28 mouse cellular contexts compared by ENCODE assay signal in genomic region chr2:25310180-25310579, GRCm38 (mm10). TPM values are rescaled to one million over a fixed set of nuclear protein-coding genes. Genes with fewer than 3 reads are reported as not detected.
DNase-seq lines count a peak whose midpoint lies in the region; ATAC-seq and TF ChIP-seq lines count a peak whose summit lies in the region.
"Had no signal": no experiment of that assay in that cellular context is flagged by ENCODE, and none has a peak within 500 bp of the region (broad histone marks: within the 10 kb centered on the region; RNA-seq: fewer than 3 reads in every experiment).

No protein-coding gene starts in this region.

- 58% methylated on average over 10 of the region's 10 CpGs for WGBS in midbrain, embryonic 11.5 days
- 58% methylated on average over 10 of the region's 10 CpGs for WGBS in midbrain, embryonic 10.5 days

- no peak overlapping the region for H3K4me2 ChIP-seq in midbrain, embryonic 11.5 days
- H3K4me2 ChIP-seq: embryonic facial prominence, embryonic 15.5 days; heart, embryonic 13.5 days; hindbrain, embryonic 12.5 days had no signal

- H3K27ac ChIP-seq in midbrain, embryonic 11.5 days (ENCODE audit: low read depth, low read length): no peak overlapping the region
- H3K27ac ChIP-seq in midbrain, embryonic 10.5 days (replicated peaks): no peak overlapping the region
- no peak overlapping the region for H3K27ac ChIP-seq in ES-E14 (ENCODE audit: insufficient read depth, low read depth, low read length, poor library complexity, severe bottlenecking)
- H3K27ac ChIP-seq: embryonic facial prominence, embryonic 15.5 days; forebrain, embryonic 10.5 days; gastrocnemius, adult 2 months; heart, embryonic 13.5 days; hindbrain, embryonic 12.5 days had no signal

- H3K4me3 ChIP-seq in midbrain, embryonic 11.5 days (ENCODE audit: low read depth, low read length): no peak overlapping the region
- no peak overlapping the region for H3K4me3 ChIP-seq in midbrain, embryonic 10.5 days
- H3K4me3 ChIP-seq in ES-E14 (ENCODE audit: insufficient read depth in 1 of 2, low read depth in 1 of 2, low read length in 2 of 2, poor library complexity in 1 of 2, severe bottlenecking in 1 of 2): peak overlapping the region in 1 of 2 experiments; percentile 64; a peak in 1 of 4 replicates
- H3K4me3 ChIP-seq: embryonic facial prominence, embryonic 15.5 days; erythroblast, embryonic 14.5 days; forebrain, embryonic 10.5 days; gastrocnemius, adult 2 months; heart, embryonic 13.5 days; hindbrain, embryonic 12.5 days had no signal

- no peak overlapping the region for H3K9ac ChIP-seq in midbrain, embryonic 11.5 days (ENCODE audit: low read length)
- 0 out of 2 replicates have a peak overlapping the region, but pooled peaks have one; percentile 2 for H3K9ac ChIP-seq in ES-E14 (ENCODE audit: insufficient read depth, low read depth, low read length, poor library complexity, severe bottlenecking)
- H3K9ac ChIP-seq: embryonic facial prominence, embryonic 15.5 days; heart, embryonic 13.5 days; hindbrain, embryonic 12.5 days had no signal

- peak; percentile 52 for DNase-seq in cerebellum, adult 8-10 months
- DNase-seq in cerebellum, adult 9-10 months: no peak
- peak; percentile 73 for DNase-seq in midbrain, embryonic 11.5 days (ENCODE audit: low spot score, missing footprints)
- no peak for DNase-seq in midbrain, embryonic 10.5 days (ENCODE audit: low spot score)
- DNase-seq in ES-E14 (ENCODE audit: low read depth, low spot score): no peak
- DNase-seq in left cerebral cortex, postnatal 25 days (ENCODE audit: low spot score in 2 of 2): no peak
- DNase-seq: adrenal gland, postnatal 10 days; embryo, embryonic 11 days; gastrocnemius, adult 2 months; gastrocnemius, postnatal 25 days; heart, postnatal 4 days had no signal

- no peaks in the 10 kb centered on the region for H3K9me3 ChIP-seq in midbrain, embryonic 11.5 days (ENCODE audit: control insufficient read depth, low read length)
- no peaks in the 10 kb centered on the region for H3K9me3 ChIP-seq in midbrain, embryonic 10.5 days (replicated peaks)
- H3K9me3 ChIP-seq in ES-E14 (ENCODE audit: control insufficient read depth, insufficient read depth, low read depth, low read length): no peaks in the 10 kb centered on the region
- H3K9me3 ChIP-seq: embryonic facial prominence, embryonic 15.5 days; forebrain, embryonic 10.5 days; heart, embryonic 13.5 days; hindbrain, embryonic 12.5 days had no signal

- no peaks in the 10 kb centered on the region for H3K36me3 ChIP-seq in midbrain, embryonic 11.5 days (ENCODE audit: control insufficient read depth, insufficient read depth, low read length)
- no peaks in the 10 kb centered on the region for H3K36me3 ChIP-seq in midbrain, embryonic 10.5 days
- no peaks in the 10 kb centered on the region for H3K36me3 ChIP-seq in ES-E14 (ENCODE audit: control insufficient read depth, insufficient read depth, low read length, poor library complexity, severe bottlenecking)
- H3K36me3 ChIP-seq: embryonic facial prominence, embryonic 15.5 days; forebrain, embryonic 10.5 days; heart, embryonic 13.5 days; hindbrain, embryonic 12.5 days had no signal

- ATAC-seq in midbrain, embryonic 11.5 days (ENCODE audit: low FRiP score): no peak
- ATAC-seq: forebrain, embryonic 14.5 days; hindbrain, embryonic 16.5 days; inflammation-experienced regulatory T-cells, adult 6 months had no signal

- intact Hi-C loops in left cerebral cortex, postnatal 25 days (cut with DNase I): no loop called here

- in situ Hi-C loops in ES-E14 (cut with MboI; ENCODE audit: low sequenced_read_pairs in 2 of 2, unreplicated experiment in 2 of 2): no loop called here

- H3K27me3 ChIP-seq in midbrain, embryonic 11.5 days (ENCODE audit: control insufficient read depth, insufficient read depth, low read length): peaks cover 41% of the 10 kb centered on the region
- peaks cover 100% of the 10 kb centered on the region for H3K27me3 ChIP-seq in midbrain, embryonic 10.5 days (ENCODE audit: low read depth, poor library complexity, severe bottlenecking)

- H3K4me1 ChIP-seq in midbrain, embryonic 11.5 days (ENCODE audit: control insufficient read depth, insufficient read depth, low read length): no peaks in the 10 kb centered on the region
- peaks cover 12% of the 10 kb centered on the region for H3K4me1 ChIP-seq in midbrain, embryonic 10.5 days
- peaks cover 3 to 18% of the 10 kb centered on the region in 2 experiments; a peak in 3 of 4 replicates for H3K4me1 ChIP-seq in ES-E14 (ENCODE audit: control insufficient read depth in 2 of 2, insufficient read depth in 2 of 2, low read length in 2 of 2, poor library complexity in 1 of 2)

TF ChIP-seq in ES-E14, 5 proteins besides CTCF, POLR2A, EP300 and RAD21:
- TF ChIP-seq HCFC1 (IDR thresholded peaks at IDR 0.05; ENCODE audit: borderline replicate concordance, insufficient read depth, low read length) (no peak), CHD2 (IDR thresholded peaks at IDR 0.05; ENCODE audit: low read depth, low read length) (no peak), ZNF384 (IDR thresholded peaks at IDR 0.05; ENCODE audit: low read depth, low read length) (no peak), ZC3H11A (IDR thresholded peaks at IDR 0.05; ENCODE audit: borderline replicate concordance, low read depth, low read length) (no peak), MAFK (IDR thresholded peaks at IDR 0.05; ENCODE audit: insufficient read depth, low read depth, low read length) (no peak)

RNA-seq across cellular contexts. Expression of gene Grin1, which starts 8.8 kb away (rescaled TPM):
- 2.4 and 2.6 TPM in 2 replicates for polyA plus RNA-seq in midbrain, embryonic 11.5 days (2014; fragmentation: Nextera tagmentation; extraction: Ambion mirVana)
- 1.5 and 1.8 TPM in 2 replicates for polyA plus RNA-seq in midbrain, embryonic 10.5 days (2016; fragmentation: Nextera tagmentation; extraction: Ambion mirVana)
- 2.5 and 8.3 TPM in 2 replicates for total RNA-seq in ES-E14 (2012; rRNA removed)
- total RNA-seq in left cerebral cortex, postnatal 25 days (2021): 100 to 1,000 TPM; 435 to 455 TPM
- total RNA-seq: common myeloid progenitor, adult 5-6 weeks; gastrocnemius, adult 2 months; granulocyte monocyte progenitor cell, adult 5-6 weeks; heart, postnatal 4 days; MEL had no signal
- polyA plus RNA-seq: erythroblast, embryonic 14.5 days; heart, postnatal 0 days; inflammation-experienced regulatory T-cells, adult 6 months had no signal

RNA-seq across cellular contexts. Expression of gene Lrrc26, which starts 20.5 kb away (rescaled TPM):
- not detected in 2 replicates for polyA plus RNA-seq in midbrain, embryonic 11.5 days (2014; fragmentation: Nextera tagmentation; extraction: Ambion mirVana)
- not detected in 2 replicates for polyA plus RNA-seq in midbrain, embryonic 10.5 days (2016; fragmentation: Nextera tagmentation; extraction: Ambion mirVana)
- 0.21 TPM in 1 of 2 replicates, not detected in the other for total RNA-seq in ES-E14 (2012; rRNA removed)
- not detected for total RNA-seq in left cerebral cortex, postnatal 25 days (2021)
- total RNA-seq: adrenal gland, postnatal 10 days; adrenal gland, postnatal 4 days; CH12.LX; common myeloid progenitor, adult 5-6 weeks; gastrocnemius, adult 2 months; gastrocnemius, postnatal 25 days; granulocyte monocyte progenitor cell, adult 5-6 weeks; heart, postnatal 4 days; MEL had no signal
- polyA plus RNA-seq: embryonic facial prominence, embryonic 11.5 days; erythroblast, embryonic 14.5 days; forebrain, embryonic 10.5 days; forebrain, embryonic 14.5 days; heart, embryonic 13.5 days; heart, postnatal 0 days; hindbrain, embryonic 12.5 days; inflammation-experienced regulatory T-cells, adult 6 months had no signal

RNA-seq across cellular contexts. Expression of gene Man1b1, which starts 22.0 kb away (rescaled TPM):
- 87.2 and 88.1 TPM in 2 replicates for polyA plus RNA-seq in midbrain, embryonic 11.5 days (2014; fragmentation: Nextera tagmentation; extraction: Ambion mirVana)
- polyA plus RNA-seq in midbrain, embryonic 10.5 days (2016; fragmentation: Nextera tagmentation; extraction: Ambion mirVana): 55.6 and 62.8 TPM in 2 replicates
- 73.0 and 100 TPM in 2 replicates for total RNA-seq in ES-E14 (2012; rRNA removed)
- 10 to 100 TPM; 55.0 to 59.5 TPM for total RNA-seq in left cerebral cortex, postnatal 25 days (2021)

RNA-seq across cellular contexts. Expression of gene Tmem210, which starts 22.2 kb away (rescaled TPM):
- not detected in 2 replicates for polyA plus RNA-seq in midbrain, embryonic 11.5 days (2014; fragmentation: Nextera tagmentation; extraction: Ambion mirVana)
- not detected in 2 replicates for polyA plus RNA-seq in midbrain, embryonic 10.5 days (2016; fragmentation: Nextera tagmentation; extraction: Ambion mirVana)
- total RNA-seq in ES-E14 (2012; rRNA removed): not detected in 2 replicates
- total RNA-seq in left cerebral cortex, postnatal 25 days (2021): not detected
- total RNA-seq: adrenal gland, postnatal 10 days; adrenal gland, postnatal 4 days; CH12.LX; common myeloid progenitor, adult 5-6 weeks; gastrocnemius, adult 2 months; gastrocnemius, postnatal 25 days; granulocyte monocyte progenitor cell, adult 5-6 weeks; heart, postnatal 4 days; MEL had no signal
- polyA plus RNA-seq: brain, embryonic 14.5 days; embryonic facial prominence, embryonic 11.5 days; embryonic facial prominence, embryonic 15.5 days; erythroblast, embryonic 14.5 days; forebrain, embryonic 10.5 days; forebrain, embryonic 14.5 days; heart, embryonic 13.5 days; heart, postnatal 0 days; hindbrain, embryonic 12.5 days; hindbrain, embryonic 16.5 days; inflammation-experienced regulatory T-cells, adult 6 months; intestine, postnatal 0 days had no signal

RNA-seq across cellular contexts. Expression of gene Anapc2, which starts 37.9 kb away (rescaled TPM):
- 105 and 117 TPM in 2 replicates for polyA plus RNA-seq in midbrain, embryonic 11.5 days (2014; fragmentation: Nextera tagmentation; extraction: Ambion mirVana)
- 141 and 153 TPM in 2 replicates for polyA plus RNA-seq in midbrain, embryonic 10.5 days (2016; fragmentation: Nextera tagmentation; extraction: Ambion mirVana)
- 25.2 and 30.8 TPM in 2 replicates for total RNA-seq in ES-E14 (2012; rRNA removed)
- 10 to 100 TPM; 73.0 to 77.2 TPM for total RNA-seq in left cerebral cortex, postnatal 25 days (2021)

Comparison
In these comparisons a context has a peak if more than half of its experiments do, and no peak if none do; other contexts are left out.
1. DNase-seq: peak in cerebellum, adult 8-10 months (single experiment) and midbrain, embryonic 11.5 days (single experiment); none in cerebellum, adult 9-10 months (single experiment), midbrain, embryonic 10.5 days (single experiment), ES-E14 (single experiment) and left cerebral cortex, postnatal 25 days (0 of 2).
2. RNA of gene Grin1, which starts 8.8 kb away (total RNA-seq): 435 to 455 TPM in left cerebral cortex, postnatal 25 days; 2.5 to 8.3 TPM in ES-E14; every median in the first group is over 10 times any median in the second.